Mouse (Mus musculus): ENCODE results near the gene Dlg2.

DNA sequence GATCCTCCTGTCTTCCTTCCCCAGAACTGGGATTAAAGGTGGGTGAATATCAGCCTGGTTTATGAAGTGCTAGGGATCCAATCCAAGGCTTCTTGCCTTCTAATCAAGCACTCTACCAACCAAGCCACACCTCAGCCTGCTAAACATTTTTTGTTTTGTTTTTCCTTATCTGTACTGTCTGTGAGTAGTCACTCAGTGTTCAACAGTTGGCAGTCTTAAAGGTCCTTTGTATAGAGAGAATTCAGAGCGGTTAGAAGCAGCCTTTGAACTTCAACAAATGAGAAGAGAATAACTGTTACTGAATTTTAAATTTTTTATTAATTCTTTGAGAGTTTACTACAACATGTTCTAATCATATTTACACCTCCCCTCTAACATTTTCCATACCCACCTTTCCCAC is 1548.5 kb downstream of the Dlg2 start:
- TF ChIP-seq CTCF (IDR thresholded peaks at IDR 0.05; ENCODE audit: control insufficient read depth, insufficient read depth, insufficient read length) (no peak), CEBPB (IDR thresholded peaks at IDR 0.05; ENCODE audit: low read depth) (no peak), USF1 (IDR thresholded peaks at IDR 0.05; ENCODE audit: low read depth) (no peak)

All from C2C12 (cell line).